Mouse (Mus musculus) small intestine, adult 2 months (tissue): ENCODE measurements at regions not wholly inside any gene's neighbourhood (a gene's known extent, or its start where the extent isn't known, plus 50 kb on each side); places are given as distances from the start of the nearest gene placed in this dataset.

Experiments used
- H3K27ac ChIP-seq: fragments of 200-500 bp; 2 replicates; pipeline ENCODE4 v1.5.1; 2012; ENCODE audit warnings: low read depth, low read length, control low read depth, inconsistent platforms; ENCODE audit not compliant: insufficient read depth
- H3K27me3 ChIP-seq: fragments of 200-500 bp; 2 replicates; pipeline ENCODE4 v1.6.1; 2012; ENCODE audit warnings: mild to moderate bottlenecking, moderate library complexity, low read length, inconsistent platforms; ENCODE audit not compliant: control insufficient read depth, insufficient read depth
- H3K36me3 ChIP-seq: fragments of 200-500 bp; 2 replicates; pipeline ENCODE4 v1.6.1; 2012; ENCODE audit warnings: mild to moderate bottlenecking, low read length, control low read depth, inconsistent platforms; ENCODE audit not compliant: control insufficient read depth, insufficient read depth
- H3K4me1 ChIP-seq: fragments of 200-500 bp; 2 replicates; pipeline ENCODE4 v1.6.1; 2012; ENCODE audit warnings: low read length, inconsistent platforms, mixed read lengths; ENCODE audit not compliant: control insufficient read depth, insufficient read depth, insufficient read length
- H3K4me3 ChIP-seq: fragments of 200-500 bp; 2 replicates; pipeline ENCODE4 v1.5.1; 2012; ENCODE audit warnings: low read depth, mild to moderate bottlenecking, control low read depth, inconsistent platforms, low read length, moderate library complexity
- CTCF ChIP-seq: fragments of 200-500 bp; IDR thresholded peaks from 2 replicates; pipeline ENCODE4 v1.5.1; 2012; ENCODE audit warnings: low read depth, mild to moderate bottlenecking, control low read depth, inconsistent platforms, low read length, moderate library complexity, mixed read lengths; ENCODE audit not compliant: insufficient replicate concordance, insufficient read length; ENCODE audit errors: extremely low read depth
- POLR2A ChIP-seq: fragments of 200-500 bp; IDR thresholded peaks from 2 replicates; pipeline ENCODE4 v1.6.1; 2012; ENCODE audit warnings: low read depth, mild to moderate bottlenecking, control low read depth, inconsistent platforms, low read length, moderate library complexity
- WGBS: fragments of 180-500 bp; shearing (Covaris S2); methylation state at CpG from one replicate; pipeline ENCODE4 v1.1.7; 2018; 5-methylcytosine and 5-hydroxymethylcytosine counted together

- H3K4me3 ChIP-seq, result no peak overlapping the region
- H3K27me3 ChIP-seq, result no peaks in the 10 kb centered on the region
- no peaks in the 10 kb centered on the region for H3K36me3 ChIP-seq
- WGBS, result 76% methylated on average over 3 of the region's 3 CpGs
- no peak overlapping the region for H3K27ac ChIP-seq
- TF ChIP-seq POLR2A (no peak), CTCF (no peak)
- H3K4me1 ChIP-seq, result peaks cover 2% of the 10 kb centered on the region; the same call in 1 of the 2 replicates
These were observed 94.1 kb upstream of the Myocd start for GRCm38 (mm10) chr11:65363846-65364245.

GRCm38 (mm10) chr11:65360729-65361128 lies 90.9 kb upstream of the Myocd start:
- no peaks in the 10 kb centered on the region for H3K4me1 ChIP-seq
- H3K27ac ChIP-seq, result no peak overlapping the region
- no peak overlapping the region for H3K4me3 ChIP-seq
- 89% methylated on average over 5 of the region's 5 CpGs for WGBS
- no peak for TF ChIP-seq CTCF
- H3K36me3 ChIP-seq, result no peaks in the 10 kb centered on the region
- H3K27me3 ChIP-seq, result no peaks in the 10 kb centered on the region

DNA sequence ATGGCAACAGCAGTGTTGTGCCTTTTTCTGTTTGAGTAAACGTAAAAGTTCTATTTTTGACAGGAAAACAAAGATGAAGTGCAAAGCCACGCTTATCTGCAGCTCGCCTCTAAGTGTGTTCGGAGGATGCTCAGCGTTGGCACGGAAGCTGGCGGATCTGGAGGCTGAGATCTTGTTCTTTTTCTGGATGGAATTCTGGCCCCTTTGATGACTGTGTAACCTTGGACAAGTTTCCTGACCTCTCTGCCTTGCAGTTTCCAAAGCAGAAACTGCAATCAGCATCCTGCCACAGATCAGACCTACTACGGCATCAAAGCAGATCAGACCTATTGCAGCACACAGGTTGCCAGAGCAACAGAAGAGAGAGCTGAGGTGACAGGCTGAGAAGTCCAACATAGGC lies 89.1 kb upstream of the Myocd start:
- Histone ChIP-seq H3K27me3 (no peaks in the 10 kb centered on the region), H3K27ac (no peak overlapping the region), H3K4me1 (no peaks in the 10 kb centered on the region), H3K4me3 (no peak overlapping the region), H3K36me3 (no peaks in the 10 kb centered on the region)
- WGBS, result 74% methylated on average over 8 of the region's 8 CpGs
- TF ChIP-seq CTCF (no peak), POLR2A (no peak)

GRCm38 (mm10) chr11:65352516-65352915 lies 82.7 kb upstream of the Myocd start:
- H3K4me1 ChIP-seq, result no peaks in the 10 kb centered on the region
- H3K27ac ChIP-seq, result no peak overlapping the region
- TF ChIP-seq CTCF (no peak), POLR2A (no peak)
- no peak overlapping the region for H3K4me3 ChIP-seq
- no peaks in the 10 kb centered on the region for H3K36me3 ChIP-seq
- 71% methylated on average over 3 of the region's 3 CpGs for WGBS
- no peaks in the 10 kb centered on the region for H3K27me3 ChIP-seq

GRCm38 (mm10) chr11:65349013-65349412 lies 79.2 kb upstream of the Myocd start:
- Histone ChIP-seq H3K4me3 (no peak overlapping the region), H3K27me3 (no peaks in the 10 kb centered on the region), H3K36me3 (no peaks in the 10 kb centered on the region), H3K4me1 (no peaks in the 10 kb centered on the region), H3K27ac (no peak overlapping the region)
- no peak for TF ChIP-seq POLR2A
- TF ChIP-seq CTCF, result no peak
- WGBS, result 49% methylated on average over 5 of the region's 5 CpGs

DNA sequence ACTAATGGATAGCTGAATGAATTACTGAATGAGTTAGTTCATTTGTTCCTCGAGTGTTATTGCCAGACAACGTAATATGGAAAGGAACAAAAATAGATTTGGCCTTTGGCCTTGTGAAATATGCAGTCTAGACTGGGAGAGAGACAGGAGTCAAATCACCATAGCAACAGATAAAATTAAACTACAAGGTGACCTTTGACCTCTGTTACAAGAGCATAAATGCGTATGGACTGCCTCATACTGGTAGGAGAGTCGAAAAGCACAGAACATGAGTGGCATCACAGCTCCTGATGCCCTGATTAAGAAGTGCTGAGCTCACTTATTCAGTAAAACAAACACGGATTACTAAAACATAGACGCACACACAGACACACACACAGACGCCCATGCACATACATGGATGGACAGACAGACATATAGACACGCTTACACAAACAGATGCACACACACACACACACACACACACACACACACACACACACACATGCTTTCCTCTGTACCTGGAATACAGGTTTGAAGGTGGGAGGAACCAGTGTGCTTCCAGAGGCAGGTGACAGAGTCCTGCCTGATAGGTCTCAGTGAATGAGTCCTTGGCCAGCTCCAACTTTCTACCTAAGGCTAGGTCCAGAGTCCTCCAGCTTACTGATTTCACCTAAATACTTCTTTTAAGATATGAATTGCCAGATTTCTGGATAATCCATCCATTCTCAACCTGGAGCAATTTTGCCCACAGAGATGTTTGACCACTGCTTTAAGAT lies 72.1 kb upstream of the Myocd start:
- H3K27ac ChIP-seq, result no peak overlapping the region
- H3K27me3 ChIP-seq, result no peaks in the 10 kb centered on the region
- no peaks in the 10 kb centered on the region for H3K36me3 ChIP-seq
- no peak overlapping the region for H3K4me3 ChIP-seq
- TF ChIP-seq POLR2A (no peak), CTCF (no peak)
- WGBS, result 48% methylated on average over 8 of the region's 8 CpGs
- H3K4me1 ChIP-seq, result no peaks in the 10 kb centered on the region

- 60% methylated on average over 5 of the region's 5 CpGs for WGBS
- H3K27ac ChIP-seq, result no peak overlapping the region
- no peaks in the 10 kb centered on the region for H3K4me1 ChIP-seq
- TF ChIP-seq CTCF (no peak), POLR2A (no peak)
- no peaks in the 10 kb centered on the region for H3K27me3 ChIP-seq
- H3K4me3 ChIP-seq, result no peak overlapping the region
- H3K36me3 ChIP-seq, result no peaks in the 10 kb centered on the region
These were observed 64.5 kb upstream of the Myocd start for GRCm38 (mm10) chr11:65334286-65334685.
